ENCODE assay signal across 8 mouse cellular contexts in genomic region chr17:29356479-29356856, GRCm38 (mm10). TPM values are rescaled to one million over a fixed set of nuclear protein-coding genes. Genes with fewer than 3 reads are reported as not detected.
DNase-seq lines count a peak whose midpoint lies in the region; ATAC-seq lines count a peak whose summit lies in the region.

No protein-coding gene starts in this region.

- intact Hi-C loops in heart, postnatal 14 days (cut with DNase I), result no loop called here

- H3K4me3 ChIP-seq in embryonic facial prominence, embryonic 13.5 days, result peak overlapping the region; percentile 33

- peaks cover 23% of the 10 kb centered on the region for H3K4me1 ChIP-seq in embryonic facial prominence, embryonic 13.5 days

- no peaks in the 10 kb centered on the region for H3K27me3 ChIP-seq in embryonic facial prominence, embryonic 13.5 days
- H3K27me3 ChIP-seq in splenic B cell, adult 2 months (ENCODE audit: control insufficient read depth, insufficient read depth, low read length, poor library complexity, severe bottlenecking), result no peaks in the 10 kb centered on the region

- peak overlapping the region; percentile 62 for H3K4me2 ChIP-seq in embryonic facial prominence, embryonic 13.5 days

- no peaks in the 10 kb centered on the region for H3K9me3 ChIP-seq in embryonic facial prominence, embryonic 13.5 days

- peak overlapping the region; percentile 78 for H3K27ac ChIP-seq in embryonic facial prominence, embryonic 13.5 days

- peak overlapping the region; percentile 59 for H3K9ac ChIP-seq in embryonic facial prominence, embryonic 13.5 days

- ATAC-seq in embryonic facial prominence, embryonic 13.5 days (ENCODE audit: insufficient number of reproducible peaks, insufficient read depth, low FRiP score, low TSS enrichment, low read depth), result peak; percentile 70; the same call in 1 of the 2 replicates
- ATAC-seq in CD4-positive, CD25-positive, alpha-beta regulatory T cell, adult 4 months, result no peak

- H3K36me3 ChIP-seq in embryonic facial prominence, embryonic 13.5 days, result no peaks in the 10 kb centered on the region
- H3K36me3 ChIP-seq in splenic B cell, adult 2 months (ENCODE audit: control insufficient read depth, insufficient read depth, low read length, poor library complexity, severe bottlenecking), result no peaks in the 10 kb centered on the region

- WGBS in embryonic facial prominence, embryonic 13.5 days, result 3% methylated on average over 11 of the region's 11 CpGs

- peak; percentile 83 to 88 for DNase-seq in right cerebral cortex, postnatal 10 days (ENCODE audit: low spot score in 2 of 2)
- no peak for DNase-seq in right cerebral cortex, postnatal 25 days
- DNase-seq in heart, postnatal 14 days, result peak; percentile 80 to 87
- peak; percentile 87 to 93 for DNase-seq in kidney, postnatal 4 days
- DNase-seq in lung, postnatal 4 days, result peak; percentile 88 to 94
- DNase-seq in splenic B cell, adult 2 months (ENCODE audit: low read depth, low spot score), result peak; percentile 51

RNA-seq across cellular contexts. Expression of gene Fgd2, which starts 4.2 kb away (rescaled TPM):
- polyA plus RNA-seq in embryonic facial prominence, embryonic 13.5 days (2015; fragmentation: Nextera tagmentation; extraction: Ambion mirVana), result 11.5 and 12.9 TPM in 2 replicates
- total RNA-seq in heart, postnatal 14 days (2021), result 1 to 10 TPM; 2.3 to 2.9 TPM
- polyA plus RNA-seq in CD4-positive, CD25-positive, alpha-beta regulatory T cell, adult 4 months (2017; shearing (Covaris generic)), result 1 to 10 TPM in 1 of 2 experiments, under 1 TPM in 1; 0.65 to 9.4 TPM

RNA-seq across cellular contexts. Expression of gene Mtch1, which starts 8.7 kb away (rescaled TPM):
- 284 and 299 TPM in 2 replicates for polyA plus RNA-seq in embryonic facial prominence, embryonic 13.5 days (2015; fragmentation: Nextera tagmentation; extraction: Ambion mirVana)
- total RNA-seq in heart, postnatal 14 days (2021), result 100 to 1,000 TPM; 272 to 279 TPM
- polyA plus RNA-seq in CD4-positive, CD25-positive, alpha-beta regulatory T cell, adult 4 months (2017; shearing (Covaris generic)), result 10 to 100 TPM; 11.0 to 13.9 TPM

RNA-seq across cellular contexts. Expression of gene Pi16, which starts 39.0 kb away (rescaled TPM):
- 0.23 and 0.27 TPM in 2 replicates for polyA plus RNA-seq in embryonic facial prominence, embryonic 13.5 days (2015; fragmentation: Nextera tagmentation; extraction: Ambion mirVana)
- total RNA-seq in heart, postnatal 14 days (2021), result 10 to 100 TPM; 34.3 to 47.8 TPM
- under 1 TPM; 0.44 to 0.57 TPM for polyA plus RNA-seq in CD4-positive, CD25-positive, alpha-beta regulatory T cell, adult 4 months (2017; shearing (Covaris generic))

Comparison
In these comparisons a context has a peak if more than half of its experiments do, and no peak if none do; other contexts are left out.
1. RNA of gene Mtch1, which starts 8.7 kb away (polyA plus RNA-seq): 284 to 299 TPM in embryonic facial prominence, embryonic 13.5 days; 11.0 to 13.9 TPM in CD4-positive, CD25-positive, alpha-beta regulatory T cell, adult 4 months; every median in the first group is over 10 times any median in the second.